ENCODE assay signal across 13 mouse cellular contexts in genomic region chr4:82164058-82164457, GRCm38 (mm10).
DNase-seq lines count a peak whose midpoint lies in the region; ATAC-seq and TF ChIP-seq lines count a peak whose summit lies in the region.
"Had no signal": no experiment of that assay in that cellular context is flagged by ENCODE, and none has a peak within 500 bp of the region (broad histone marks: within the 10 kb centered on the region; RNA-seq: fewer than 3 reads in every experiment).

No protein-coding gene starts in this region.

- peak; percentile 58; the same call in 1 of the 2 replicates for ATAC-seq in lung, embryonic 14.5 days (ENCODE audit: insufficient read depth)
- ATAC-seq in common myeloid progenitor, adult 5-6 weeks (replicated peaks; ENCODE audit: low read depth, poor library complexity, severe bottlenecking) = 0 out of 2 replicates have a peak, but pooled peaks have one; percentile 18
- ATAC-seq: hindbrain, postnatal 0 days; midbrain, embryonic 16.5 days had no signal

- H3K9ac ChIP-seq in lung, embryonic 14.5 days = no peak overlapping the region
- H3K9ac ChIP-seq: neural tube, embryonic 12.5 days had no signal

- no peak overlapping the region for H3K4me3 ChIP-seq in lung, embryonic 14.5 days (ENCODE audit: low read depth, low read length)
- H3K4me3 ChIP-seq in kidney, adult 2 months (ENCODE audit: insufficient read depth, low read depth, low read length) = no peak overlapping the region
- H3K4me3 ChIP-seq: erythroblast, embryonic 14.5 days; neural tube, embryonic 12.5 days had no signal

- peak overlapping the region; percentile 54; the same call in 1 of the 2 replicates for H3K27ac ChIP-seq in lung, embryonic 14.5 days (ENCODE audit: low read depth)
- H3K27ac ChIP-seq in kidney, adult 2 months (ENCODE audit: insufficient read depth, low read depth, low read length) = no peak overlapping the region
- H3K27ac ChIP-seq: hindbrain, postnatal 0 days; neural tube, embryonic 12.5 days had no signal

- no peaks in the 10 kb centered on the region for H3K27me3 ChIP-seq in lung, embryonic 14.5 days (ENCODE audit: insufficient read depth, low read length)
- no peaks in the 10 kb centered on the region for H3K27me3 ChIP-seq in kidney, adult 2 months (replicated peaks; ENCODE audit: control insufficient read depth, insufficient read depth, low read length)
- H3K27me3 ChIP-seq: neural tube, embryonic 12.5 days had no signal

- DNase-seq in adrenal gland, postnatal 14 days = peak; percentile 21
- DNase-seq in adrenal gland, postnatal 10 days = no peak
- peak; percentile 54 for DNase-seq in lung, embryonic 14.5 days
- DNase-seq in lung, postnatal 36 days = no peak
- peak; percentile 25 to 37 for DNase-seq in heart, postnatal 10 days
- DNase-seq in kidney, adult 2 months = no peak
- no peak for DNase-seq in spleen, postnatal 4 days (ENCODE audit: low spot score in 2 of 2)
- DNase-seq: cerebellum, adult 11-12 months had no signal

- no peaks in the 10 kb centered on the region for H3K36me3 ChIP-seq in lung, embryonic 14.5 days (ENCODE audit: insufficient read depth)
- H3K36me3 ChIP-seq in kidney, adult 2 months (ENCODE audit: control insufficient read depth, insufficient read depth, low read length) = no peaks in the 10 kb centered on the region
- H3K36me3 ChIP-seq: neural tube, embryonic 12.5 days had no signal

- H3K9me3 ChIP-seq in lung, embryonic 14.5 days (ENCODE audit: low read depth, low read length) = no peaks in the 10 kb centered on the region
- H3K9me3 ChIP-seq: neural tube, embryonic 12.5 days had no signal

- H3K4me1 ChIP-seq in lung, embryonic 14.5 days (ENCODE audit: insufficient read depth) = 0 out of 2 replicates have a peak, but pooled peaks cover 9% of the 10 kb centered on the region
- H3K4me1 ChIP-seq in kidney, adult 2 months (ENCODE audit: control insufficient read depth, insufficient read depth, low read length) = no peaks in the 10 kb centered on the region
- H3K4me1 ChIP-seq: neural tube, embryonic 12.5 days had no signal

- H3K4me2 ChIP-seq in lung, embryonic 14.5 days = no peak overlapping the region
- H3K4me2 ChIP-seq: neural tube, embryonic 12.5 days had no signal

- no peak for TF ChIP-seq CTCF in lung, embryonic 14.5 days (IDR thresholded peaks at IDR 0.05; ENCODE audit: low read depth)
- TF ChIP-seq CTCF in kidney, adult 2 months (conservative IDR thresholded peaks at IDR 0.05; ENCODE audit: insufficient read depth, insufficient read length, low read depth, low read length) = no peak

- WGBS in lung, embryonic 14.5 days = 15% methylated on average over 1 of the region's 1 CpGs
- 19% methylated on average over 1 of the region's 1 CpGs for WGBS in kidney, adult 2 months

- TF ChIP-seq POLR2A in kidney, adult 2 months (IDR thresholded peaks at IDR 0.05; ENCODE audit: low read depth, low read length) = no peak

- intact Hi-C loops in heart, postnatal 10 days (cut with DNase I) = no loop called here

Comparison
In these comparisons a context has a peak if more than half of its experiments do, and no peak if none do; other contexts are left out.
1. DNase-seq: peak in adrenal gland, postnatal 14 days (single experiment), lung, embryonic 14.5 days (single experiment) and heart, postnatal 10 days (2 of 2); none in adrenal gland, postnatal 10 days (single experiment), lung, postnatal 36 days (single experiment), kidney, adult 2 months (single experiment) and spleen, postnatal 4 days (0 of 2).